Mouse (Mus musculus): ENCODE data around the gene Dkk3. TPM values are rescaled to one million over a fixed set of nuclear protein-coding genes. Genes with fewer than 3 reads are reported as not detected.
"Not testable (repeated sequence)": the region's sequence is repeated elsewhere in the genome, so short reads cannot be mapped to it uniquely, and the experiment has no call there.

Dkk3 gene
- polyA plus RNA-seq, 2 experiments from 2014 or later = 1.3 to 1.7 TPM

DNA sequence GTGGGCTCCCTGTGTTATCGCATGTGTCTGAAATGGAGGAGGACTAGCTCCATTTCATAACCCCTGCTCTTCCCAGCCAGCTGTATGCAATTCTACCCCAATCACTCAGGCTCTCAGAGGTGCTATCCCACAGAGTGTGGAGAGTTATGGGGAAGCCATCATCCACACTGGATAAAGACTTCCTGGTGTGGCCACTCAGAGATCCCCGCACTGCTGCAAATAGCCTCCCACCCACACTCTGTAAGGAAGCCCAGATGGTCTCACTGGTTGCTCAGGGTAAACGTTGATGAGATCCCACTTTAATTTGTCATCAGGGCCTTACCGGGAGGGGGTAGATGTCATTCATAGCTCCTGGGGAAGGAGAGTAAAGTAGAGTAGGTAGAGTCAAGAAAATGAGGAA lies 6.7 kb upstream of the Dkk3 start:
- no peak for ATAC-seq

GRCm38 (mm10) chr7:112165032-112165431 lies 6.2 kb upstream of the Dkk3 start:
- not testable (repeated sequence) for ATAC-seq

- no peak for ATAC-seq
Observed at GRCm38 (mm10) chr7:112164430-112164829, 5.6 kb upstream of the Dkk3 start.

DNA sequence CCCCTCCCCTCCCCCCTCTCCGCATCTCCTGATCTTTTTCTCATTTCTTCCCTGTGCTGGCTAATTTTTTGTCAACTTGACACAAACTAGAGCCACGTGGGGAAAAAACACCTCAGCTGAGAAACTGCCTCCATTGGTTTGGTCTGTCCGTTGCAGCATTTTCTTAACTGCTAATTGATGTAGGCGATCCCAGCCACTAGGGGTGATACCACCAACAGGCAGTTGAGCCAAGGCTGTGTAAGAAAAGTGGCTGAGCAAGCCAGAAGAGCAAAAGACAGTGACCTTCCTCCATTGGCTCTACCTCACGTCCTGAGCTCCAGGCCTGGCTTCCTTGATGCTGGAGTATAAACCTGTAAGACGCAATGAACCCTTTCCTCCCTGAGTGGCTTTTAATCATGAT lies 978 bp upstream of the Dkk3 start:
- no peak for ATAC-seq

DNA sequence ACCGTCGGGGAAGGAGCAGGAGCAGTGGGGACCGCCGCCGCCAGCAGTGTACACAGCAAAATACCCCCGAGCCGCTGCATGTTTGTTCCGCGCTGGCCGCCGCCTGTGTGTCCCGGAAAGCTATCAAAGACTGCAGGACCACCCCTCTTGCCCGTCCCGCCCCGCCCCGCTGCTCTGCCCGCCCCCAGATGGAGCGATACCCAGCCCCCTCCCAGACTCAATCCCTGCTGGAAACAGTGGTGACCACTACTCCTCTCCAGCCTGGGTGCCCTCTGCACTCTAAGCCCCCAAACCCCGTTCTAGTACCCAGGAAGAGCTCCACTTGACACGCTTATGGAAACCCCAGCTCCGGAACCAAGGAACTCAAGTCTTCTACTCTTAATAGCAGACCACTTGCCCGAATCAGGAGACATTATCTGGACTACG lies 528 bp downstream of the Dkk3 start:
- no peak for ATAC-seq

DNA sequence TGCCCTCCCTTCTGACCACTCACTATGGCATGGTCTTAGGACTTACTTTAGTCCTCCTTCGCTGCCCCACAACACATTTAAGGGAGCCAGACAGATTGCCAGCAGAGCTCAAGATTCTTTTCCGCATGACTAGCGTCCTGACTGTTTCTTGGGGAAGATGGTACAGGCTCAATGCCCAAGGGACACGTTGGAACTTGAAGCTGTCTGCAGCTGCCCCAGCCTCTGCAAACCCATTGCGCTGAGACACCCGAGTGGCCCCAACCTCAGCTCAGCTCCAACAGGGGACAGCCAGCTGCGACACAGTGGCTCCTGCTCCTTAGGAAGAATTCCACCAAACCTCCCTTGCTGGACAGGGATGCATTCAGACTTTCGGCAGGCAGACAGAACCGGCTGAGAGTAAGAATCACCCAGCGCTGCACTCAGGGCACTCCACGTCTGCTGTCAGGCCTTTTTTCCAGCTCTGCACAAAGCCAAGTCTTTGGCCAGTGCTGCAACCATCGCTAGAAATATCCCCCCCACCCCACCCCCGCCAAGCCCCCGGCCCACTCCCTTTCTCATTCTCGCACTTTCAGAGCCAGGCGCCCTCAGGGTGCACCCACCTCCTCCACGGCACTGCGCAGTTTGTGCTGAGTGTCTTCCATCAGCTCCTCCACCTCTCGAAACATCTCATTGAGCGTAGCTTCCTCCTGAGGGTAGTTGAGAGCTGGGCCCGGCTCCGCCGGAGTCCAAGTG lies 1.1 kb downstream of the Dkk3 start:
- no peak for ATAC-seq

- no peak for ATAC-seq
Observed at GRCm38 (mm10) chr7:112155194-112155593, 3.7 kb downstream of the Dkk3 start.

DNA sequence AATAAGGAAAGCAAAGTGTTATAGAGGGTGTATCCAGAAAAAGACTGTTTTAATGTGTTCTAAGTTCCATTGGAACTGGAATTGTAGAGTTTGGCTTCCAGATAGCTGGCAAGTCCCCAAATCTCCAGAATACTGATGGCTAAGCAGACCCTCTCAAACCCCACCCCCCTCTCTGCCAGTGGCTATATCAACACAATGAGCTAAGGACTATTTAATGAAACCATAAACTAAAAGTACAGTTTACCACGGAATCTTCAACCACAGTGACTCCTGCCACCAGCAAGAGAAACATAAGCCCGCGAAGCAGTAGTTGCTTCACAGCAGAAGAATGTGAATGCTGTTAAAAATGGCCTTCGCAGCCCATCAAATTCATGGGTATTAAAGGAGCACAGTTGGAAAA lies 4.4 kb downstream of the Dkk3 start:
- ATAC-seq = no peak

DNA sequence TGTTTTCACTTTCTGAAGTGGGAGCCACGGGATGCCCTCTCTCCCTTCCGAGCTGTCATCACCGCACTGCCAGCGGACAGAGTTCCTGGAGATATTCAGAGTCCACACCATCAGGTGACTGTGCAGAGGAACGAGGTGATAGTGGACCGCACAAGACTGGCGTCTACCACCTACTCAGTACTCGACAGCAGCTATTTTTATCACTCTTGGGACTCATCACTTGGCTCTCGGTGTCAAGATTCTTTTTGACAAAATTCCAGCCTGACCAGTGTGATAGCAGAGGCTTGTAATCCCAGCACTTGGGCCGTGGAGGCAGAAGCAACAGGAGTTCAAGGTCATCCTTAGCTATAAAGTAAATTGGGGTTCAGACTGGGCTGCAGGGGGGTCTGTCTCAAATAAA lies 9.7 kb downstream of the Dkk3 start:
- ATAC-seq = no peak

GRCm38 (mm10) chr7:112147979-112148378 lies 10.9 kb downstream of the Dkk3 start:
- no peak for ATAC-seq

DNA sequence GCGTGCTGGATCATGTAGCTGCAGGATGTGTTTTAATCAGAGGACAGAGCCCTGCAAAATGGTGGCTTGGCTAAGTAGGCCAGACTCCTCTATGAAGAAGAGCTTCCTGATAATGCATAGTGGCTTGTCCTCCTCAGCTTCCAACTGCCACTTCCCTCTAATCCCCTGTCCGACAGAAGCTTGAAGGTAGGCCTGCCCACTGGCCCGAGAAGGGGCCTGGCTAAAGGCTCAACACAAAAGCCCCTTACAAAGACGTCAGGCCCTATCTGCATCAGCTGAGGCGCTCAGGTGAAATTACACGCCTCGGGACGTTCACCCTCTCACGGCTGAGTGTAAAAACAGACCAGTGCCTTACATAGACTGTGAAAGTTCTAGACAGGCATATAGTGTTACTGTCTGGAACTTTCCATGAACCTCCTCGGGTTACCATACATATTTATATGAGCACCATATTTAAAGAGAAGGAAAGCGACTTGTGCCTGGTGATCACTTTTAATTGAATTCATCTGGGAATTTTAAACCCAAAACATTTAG lies 14.1 kb downstream of the Dkk3 start:
- no peak for ATAC-seq

GRCm38 (mm10) chr7:112143978-112144377 lies 14.9 kb downstream of the Dkk3 start:
- no peak for ATAC-seq

DNA sequence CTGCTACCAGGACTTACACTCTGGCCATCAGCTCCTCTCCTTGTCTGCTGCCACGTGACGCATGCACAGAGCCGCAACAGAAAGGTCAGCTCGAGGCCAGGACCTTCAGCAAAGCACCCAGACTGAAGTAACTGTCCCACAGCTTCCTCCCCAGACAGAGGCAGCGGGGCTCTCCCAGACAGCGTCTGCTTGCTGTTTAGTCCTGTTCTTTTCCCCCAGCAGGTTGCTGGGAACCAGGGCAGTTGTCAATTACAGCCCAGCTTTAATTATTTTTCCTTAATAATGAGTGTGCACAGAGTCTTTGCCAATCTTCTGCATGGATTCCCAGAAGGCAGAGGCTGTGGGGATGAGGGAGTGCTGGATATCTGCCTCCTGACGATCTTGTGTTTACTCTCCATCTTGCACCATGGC lies 15.8 kb downstream of the Dkk3 start:
- ATAC-seq = peak; percentile 26

GRCm38 (mm10) chr7:112142616-112143015 lies 16.2 kb downstream of the Dkk3 start:
- ATAC-seq = no peak

DNA sequence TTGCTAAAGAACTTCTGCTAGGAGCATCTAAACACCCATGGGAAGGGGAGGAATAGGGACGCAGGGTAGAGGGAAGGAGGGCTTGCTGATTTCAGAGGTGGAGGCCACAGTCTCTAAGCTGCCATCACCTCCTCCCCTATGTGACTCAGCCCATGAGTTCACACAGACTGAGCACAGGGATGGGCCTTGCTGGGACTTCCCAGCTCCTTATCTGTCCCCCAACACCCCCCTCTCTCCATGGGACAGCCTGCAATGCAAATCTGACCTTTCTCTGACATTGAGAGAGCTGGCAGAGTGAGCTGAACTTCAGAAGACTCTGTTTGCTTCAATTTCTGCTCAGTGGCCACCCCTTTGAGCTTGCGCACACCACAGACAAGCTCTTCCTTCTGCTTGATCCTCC lies 18.1 kb downstream of the Dkk3 start:
- no peak for ATAC-seq

DNA sequence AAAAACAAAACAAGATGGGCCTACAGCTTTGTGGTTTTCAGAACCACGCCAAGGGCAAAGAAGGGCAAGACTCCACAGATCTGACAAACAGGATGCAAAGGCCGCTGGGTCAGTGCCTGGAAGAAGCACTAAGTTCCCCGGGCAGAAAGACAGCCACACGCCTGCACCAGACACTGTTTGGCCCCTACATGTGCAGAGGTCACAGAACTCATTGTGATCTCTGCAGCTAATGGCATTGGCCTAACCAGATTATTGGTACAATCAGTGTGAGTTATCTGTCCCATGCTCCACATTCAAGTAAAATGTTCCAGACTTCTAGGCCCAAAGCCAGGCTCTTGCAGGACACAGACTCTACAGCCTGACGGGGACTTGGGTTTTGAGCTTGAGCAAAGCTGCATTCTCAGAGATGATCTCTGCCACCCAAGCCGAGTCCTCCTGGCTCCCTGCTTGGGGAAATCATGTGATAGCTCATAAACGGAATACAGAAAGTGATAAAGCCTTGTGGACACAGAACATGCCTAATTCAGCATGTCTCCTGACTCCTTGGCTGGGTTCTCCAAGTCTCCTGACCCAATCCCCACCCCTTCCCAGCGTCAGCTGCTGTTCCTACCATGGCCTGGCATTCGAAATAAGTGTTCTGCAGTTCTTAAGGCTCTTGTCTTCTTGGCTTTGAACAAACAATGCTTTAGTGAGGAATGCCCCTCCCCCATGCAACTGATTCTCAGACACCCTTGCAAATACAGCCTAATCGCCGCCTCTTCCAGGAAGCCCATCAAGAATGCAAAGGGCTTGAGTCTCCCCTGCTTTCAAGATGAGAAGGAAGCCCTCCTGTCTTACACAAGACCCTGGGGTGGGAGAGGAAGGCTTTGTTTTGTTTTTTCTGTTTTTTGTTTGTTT lies 20.1 kb downstream of the Dkk3 start:
- ATAC-seq = no peak

DNA sequence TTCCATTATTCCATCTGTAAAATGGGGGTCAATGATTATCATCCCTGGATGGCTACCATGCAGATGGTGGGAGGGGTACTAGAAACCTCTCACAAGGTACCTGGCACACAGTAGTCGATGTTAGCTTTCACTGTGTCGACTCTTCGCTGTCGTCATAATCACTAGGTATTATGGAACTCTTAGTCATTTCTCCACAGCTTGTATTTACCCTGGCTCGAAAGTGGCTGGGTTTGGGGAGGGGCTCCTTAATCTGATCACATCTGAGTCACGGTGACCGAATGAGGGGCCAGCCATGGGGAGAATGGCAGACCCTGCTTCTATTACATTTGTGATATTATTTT lies 20.7 kb downstream of the Dkk3 start:
- ATAC-seq = no peak

DNA sequence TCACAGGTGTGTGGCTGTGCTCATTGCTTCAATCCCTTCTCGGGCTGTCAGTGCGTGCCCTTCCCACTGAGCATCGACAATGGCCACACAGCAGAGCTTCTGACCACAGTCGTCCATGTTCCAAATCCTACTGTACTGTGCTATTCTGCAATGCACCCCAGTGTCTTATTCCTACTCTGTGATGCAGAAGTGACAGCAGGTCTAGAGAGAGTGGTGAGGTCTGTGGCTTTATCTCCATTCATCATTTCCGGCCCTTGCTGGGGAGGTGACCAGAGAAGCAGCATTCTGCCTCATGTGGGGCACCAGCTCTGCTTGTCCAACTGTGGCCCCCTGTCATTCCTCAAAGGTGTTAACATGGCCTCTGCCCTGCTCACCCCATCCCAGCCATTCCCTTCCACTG lies 22.3 kb downstream of the Dkk3 start:
- ATAC-seq = no peak

GRCm38 (mm10) chr7:112135161-112135560 lies 23.7 kb downstream of the Dkk3 start:
- no peak for ATAC-seq

DNA sequence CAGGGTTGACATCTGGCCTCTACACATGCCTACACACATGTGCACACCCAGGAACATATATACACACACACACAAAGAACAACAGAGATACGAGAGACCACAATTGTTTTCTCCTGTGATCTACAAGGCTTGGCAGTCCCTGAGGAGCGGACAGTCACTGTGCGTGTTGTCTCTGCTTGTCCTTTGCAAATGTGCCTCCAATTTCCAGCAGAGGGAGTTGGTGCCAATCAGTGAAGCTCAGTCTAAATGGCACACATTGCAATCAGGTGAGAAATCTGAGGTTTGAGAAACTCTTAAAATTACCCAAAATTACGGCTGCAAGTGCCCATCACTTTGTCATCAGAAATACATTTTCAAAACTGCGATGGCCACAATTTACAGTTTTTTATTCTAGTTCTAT lies 25.6 kb downstream of the Dkk3 start:
- ATAC-seq = no peak

GRCm38 (mm10) chr7:112132005-112132404 lies 26.9 kb downstream of the Dkk3 start:
- ATAC-seq = no peak

DNA sequence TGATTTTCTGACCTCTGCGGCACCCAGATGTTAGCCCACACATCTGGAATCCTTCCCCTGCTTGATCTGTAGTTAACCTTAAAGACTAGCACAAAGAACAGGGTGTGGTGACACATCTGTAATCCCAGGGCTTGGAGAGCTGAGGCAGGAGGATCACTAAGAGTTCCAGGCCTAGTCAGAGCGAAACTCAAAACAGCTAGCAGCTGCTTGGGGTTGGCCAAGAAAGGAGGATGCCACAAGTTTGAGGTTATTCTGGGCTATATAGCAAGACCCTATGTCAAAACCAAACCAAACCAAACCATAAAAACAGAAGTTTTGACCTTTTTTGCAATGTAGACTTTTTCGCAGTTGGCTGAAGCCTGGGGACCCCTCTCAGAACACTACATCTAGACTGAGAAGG lies 28.2 kb downstream of the Dkk3 start:
- no peak for ATAC-seq

DNA sequence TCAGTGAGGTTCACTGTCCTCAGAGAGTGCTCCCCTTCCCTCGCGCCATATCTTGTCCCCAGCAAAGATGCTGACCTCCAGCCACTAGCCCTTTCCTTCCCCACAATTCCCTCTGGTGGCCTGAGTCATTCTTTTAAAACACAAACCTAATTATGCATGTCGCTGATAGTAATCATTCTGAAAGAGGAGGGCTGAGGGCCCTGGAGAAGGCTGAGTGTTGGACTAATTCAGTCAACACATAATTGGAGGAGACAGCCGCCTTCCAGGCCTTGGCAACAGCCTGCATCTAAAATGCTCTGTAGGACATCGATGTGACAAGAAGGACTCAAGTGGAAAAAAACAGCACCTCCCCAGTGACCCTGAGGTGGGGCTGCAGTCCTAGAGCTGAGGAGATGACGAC lies 29.0 kb downstream of the Dkk3 start:
- ATAC-seq = no peak

- ATAC-seq = no peak
Observed at GRCm38 (mm10) chr7:112128810-112129209, 30.0 kb downstream of the Dkk3 start.

Data from CD4-positive, CD25-positive, alpha-beta regulatory T cell, adult 4 months (primary cell).